Mouse (Mus musculus): ENCODE data around the gene Macrod2.

DNA sequence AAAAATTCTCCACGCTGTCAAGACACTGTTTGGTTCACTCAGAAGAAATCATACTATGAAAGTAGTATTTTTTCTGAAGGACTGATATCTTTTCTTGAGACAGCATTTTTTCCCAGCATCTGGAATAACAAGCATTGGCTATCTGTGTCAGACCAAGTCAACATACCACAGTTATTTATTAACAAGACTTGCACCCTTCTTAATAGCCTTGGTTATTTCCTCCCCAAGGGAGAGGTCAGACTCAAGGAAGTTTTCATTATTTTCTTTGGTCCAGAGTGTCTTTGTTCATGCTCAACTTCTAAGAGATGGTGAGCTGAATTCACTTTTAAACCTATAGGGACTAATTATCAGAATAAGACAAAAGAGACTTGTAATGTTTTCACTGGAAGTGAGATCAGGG is 728.8 kb downstream of the Macrod2 start:
- TF ChIP-seq CTCF (IDR thresholded peaks at IDR 0.05; ENCODE audit: low read depth) (no peak), EP300 (IDR thresholded peaks at IDR 0.05; ENCODE audit: low read depth) (no peak)
